Mouse (Mus musculus) midbrain, embryonic 12.5 days (tissue): ENCODE measurements around the gene Vps37c. TPM values are rescaled to one million over a fixed set of nuclear protein-coding genes. Genes with fewer than 3 reads are reported as not detected.

Experiments
- ATAC-seq: fragments of 200-750 bp; cut with Nextera tagmentation; 2 replicates; pipeline ENCODE4 v1.8.0; 2017; ENCODE audit warnings: low read depth, moderate TSS enrichment, moderate library complexity; ENCODE audit not compliant: low FRiP score
- H3K27ac ChIP-seq: fragments of 300-500 bp; sonication (generic); replicated peaks from 2 replicates; pipeline ENCODE4 v1.5.1; 2016; ENCODE audit warnings: mild to moderate bottlenecking
- H3K27me3 ChIP-seq: fragments of 300-500 bp; sonication (generic); 2 replicates; pipeline ENCODE4 v1.6.1; 2016; ENCODE audit warnings: mild to moderate bottlenecking
- H3K36me3 ChIP-seq: fragments of 300-500 bp; sonication (generic); 2 replicates; pipeline ENCODE4 v1.6.1; 2016
- H3K4me1 ChIP-seq: fragments of 300-500 bp; sonication (generic); 2 replicates; pipeline ENCODE4 v1.6.1; 2016
- H3K4me2 ChIP-seq: fragments of 300-500 bp; sonication (generic); replicated peaks from 2 replicates; pipeline ENCODE4 v1.6.1; 2016; ENCODE audit warnings: mild to moderate bottlenecking, moderate library complexity
- H3K4me3 ChIP-seq: fragments of 300-500 bp; sonication (generic); 2 replicates; pipeline ENCODE4 v1.5.1; 2016; ENCODE audit warnings: mild to moderate bottlenecking
- H3K9ac ChIP-seq: fragments of 300-500 bp; sonication (generic); replicated peaks from 2 replicates; pipeline ENCODE4 v1.6.1; 2016; ENCODE audit warnings: mild to moderate bottlenecking, moderate library complexity
- H3K9me3 ChIP-seq: fragments of 300-500 bp; sonication (generic); 2 replicates; pipeline ENCODE4 v1.6.1; 2016; ENCODE audit warnings: mild to moderate bottlenecking
- WGBS: fragments of 180-500 bp; shearing (Covaris S2); methylation state at CpG from one replicate; pipeline ENCODE4 v1.1.7; 2016; 5-methylcytosine and 5-hydroxymethylcytosine counted together
- polyA plus RNA-seq: library from polyadenylated mRNA; unstranded; fragments of >200 nt; fragmentation: Nextera tagmentation; extraction: Ambion mirVana; gene quantifications from 2 replicates; pipeline ENCODE4 v1.2.1, GENCODE M21; 2016

Vps37c gene
- polyA plus RNA-seq, 1 experiment from 2014 or later, result 30.5 TPM

DNA sequence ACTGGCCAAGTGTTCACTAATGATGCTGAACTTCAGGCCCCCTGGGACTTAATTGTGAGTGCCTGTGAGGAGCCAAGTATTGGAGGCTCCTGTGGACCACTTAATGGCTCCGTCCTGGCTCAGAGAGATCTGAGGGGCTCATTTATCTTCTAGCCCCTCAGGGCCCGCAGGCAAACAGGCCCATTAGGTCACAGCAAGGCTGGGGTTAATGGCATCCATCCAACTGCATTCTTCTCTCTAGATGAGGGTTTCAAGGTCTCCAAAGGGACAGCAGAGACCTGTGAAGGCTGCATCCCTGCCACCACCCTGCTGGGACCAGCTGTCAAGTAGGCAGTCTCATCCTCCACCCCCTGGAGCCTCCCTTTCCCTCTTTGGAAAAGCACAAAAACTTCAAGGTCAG lies 31.2 kb downstream of the Vps37c start:
- 47% methylated on average over 2 of the region's 2 CpGs for WGBS

DNA sequence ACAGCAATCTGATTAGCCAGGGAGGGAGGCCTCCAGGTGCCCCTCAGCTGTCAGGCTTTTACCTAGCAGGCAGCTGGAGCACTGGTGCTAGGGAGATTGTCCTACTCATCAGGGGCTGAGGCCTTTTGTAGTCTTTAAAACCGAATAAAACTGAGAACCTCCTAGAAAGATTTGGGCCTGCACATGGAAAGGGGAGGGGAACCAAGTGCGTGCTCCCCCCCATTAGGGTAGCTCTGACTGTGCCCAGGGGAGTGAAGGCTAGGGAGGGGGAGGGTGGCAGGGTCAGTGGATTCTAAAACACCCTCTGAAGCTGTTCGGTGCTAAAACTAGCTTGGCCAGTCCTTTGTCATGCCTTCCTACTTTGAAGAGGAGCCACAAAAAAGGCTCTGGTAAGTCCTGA lies 32.0 kb downstream of the Vps37c start:
- Histone ChIP-seq H3K9ac (no peak overlapping the region), H3K36me3 (no peaks in the 10 kb centered on the region), H3K4me3 (no peak overlapping the region), H3K27me3 (peaks cover 3% of the 10 kb centered on the region; the same call in 1 of the 2 replicates), H3K4me1 (peaks cover 27% of the 10 kb centered on the region), H3K27ac (peak overlapping the region; percentile 60), H3K9me3 (no peaks in the 10 kb centered on the region), H3K4me2 (no peak overlapping the region)
- ATAC-seq, result no peak
- 27% methylated on average over 3 of the region's 3 CpGs for WGBS

More for the DNA sequence above, 31.2 kb downstream of the Vps37c start:
- peaks cover 27% of the 10 kb centered on the region for H3K4me1 ChIP-seq
- ATAC-seq, result peak; percentile 45; the same call in 1 of the 2 replicates
- no peaks in the 10 kb centered on the region for H3K27me3 ChIP-seq
- no peak overlapping the region for H3K4me2 ChIP-seq
- H3K9ac ChIP-seq, result no peak overlapping the region
- no peaks in the 10 kb centered on the region for H3K36me3 ChIP-seq
- H3K27ac ChIP-seq, result 0 out of 2 replicates have a peak overlapping the region, but pooled peaks have one; percentile 12
- no peak overlapping the region for H3K4me3 ChIP-seq
- H3K9me3 ChIP-seq, result no peaks in the 10 kb centered on the region

DNA sequence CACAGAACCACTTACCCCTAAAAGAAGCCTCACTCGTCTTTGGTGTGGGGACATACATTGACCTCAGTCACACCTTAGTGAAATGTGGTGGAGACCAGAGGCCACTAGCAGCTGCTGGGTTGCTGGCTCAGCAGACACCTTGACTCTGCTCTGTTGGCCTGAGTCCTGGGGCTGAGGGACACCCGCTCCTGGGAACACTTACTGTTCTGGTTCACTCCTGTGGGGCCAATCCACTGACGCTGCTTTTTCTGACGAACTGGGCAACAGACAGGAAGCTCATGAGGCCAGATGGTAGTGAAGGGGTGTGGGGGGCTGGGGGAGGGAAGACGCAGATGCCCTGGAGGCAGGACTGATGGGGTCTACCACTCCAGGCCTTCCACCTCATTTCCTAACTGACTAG lies 32.5 kb downstream of the Vps37c start:
- no peaks in the 10 kb centered on the region for H3K9me3 ChIP-seq
- WGBS, result 71% methylated on average over 5 of the region's 5 CpGs
- peaks cover 27% of the 10 kb centered on the region for H3K4me1 ChIP-seq
- H3K4me3 ChIP-seq, result no peak overlapping the region
- H3K9ac ChIP-seq, result no peak overlapping the region
- no peak overlapping the region for H3K27ac ChIP-seq
- ATAC-seq, result no peak
- H3K4me2 ChIP-seq, result no peak overlapping the region
- no peaks in the 10 kb centered on the region for H3K36me3 ChIP-seq
- peaks cover 3% of the 10 kb centered on the region; the same call in 1 of the 2 replicates for H3K27me3 ChIP-seq

DNA sequence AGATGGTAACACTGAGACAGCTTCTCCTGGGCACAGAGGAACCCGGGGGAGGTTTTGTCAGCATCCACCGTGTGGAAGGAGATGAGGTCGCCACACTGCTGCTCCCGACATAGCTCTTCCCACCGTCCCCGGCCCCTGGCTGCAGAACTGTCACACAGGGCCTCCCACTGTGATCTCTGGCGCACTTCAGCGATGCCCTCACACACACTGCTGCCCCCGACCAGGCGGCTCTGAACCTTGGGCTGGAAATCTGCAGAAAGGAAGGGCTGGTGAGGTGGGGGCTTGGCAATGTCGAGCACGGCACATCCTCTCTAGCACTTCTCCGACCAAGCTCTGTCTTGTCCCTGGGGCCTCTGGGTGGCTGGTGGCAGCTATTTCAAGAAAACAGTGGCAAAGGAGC lies 34.5 kb downstream of the Vps37c start:
- Histone ChIP-seq H3K9ac (no peak overlapping the region), H3K27me3 (peaks cover 3% of the 10 kb centered on the region; the same call in 1 of the 2 replicates), H3K9me3 (no peaks in the 10 kb centered on the region), H3K36me3 (no peaks in the 10 kb centered on the region), H3K27ac (peak overlapping the region; percentile 11; the same call in 1 of the 2 replicates), H3K4me2 (no peak overlapping the region), H3K4me1 (peaks cover 27% of the 10 kb centered on the region), H3K4me3 (no peak overlapping the region)
- no peak for ATAC-seq
- WGBS, result 17% methylated on average over 13 of the region's 13 CpGs

DNA sequence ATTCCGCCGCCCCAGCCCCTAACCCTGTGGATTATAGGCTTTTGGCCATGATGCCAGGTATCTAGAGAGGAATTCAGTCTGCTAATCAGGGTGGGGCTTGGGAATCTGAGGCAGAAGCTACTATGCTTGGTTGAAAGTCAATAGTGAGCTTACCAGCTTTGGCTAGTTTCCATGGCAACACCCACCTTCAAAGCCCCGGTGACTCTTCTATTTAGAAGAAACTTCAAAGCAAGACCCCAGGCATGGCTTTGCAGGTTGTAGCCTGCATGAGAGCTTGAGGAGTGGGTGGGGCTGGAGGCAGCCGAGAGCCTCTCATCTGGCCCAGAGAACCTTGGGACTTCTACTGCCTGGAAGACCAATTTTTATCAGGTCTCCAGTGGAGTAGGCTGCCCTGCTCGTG lies 35.1 kb downstream of the Vps37c start:
- ATAC-seq, result peak; percentile 48; the same call in 1 of the 2 replicates
- H3K9me3 ChIP-seq, result no peaks in the 10 kb centered on the region
- no peaks in the 10 kb centered on the region for H3K36me3 ChIP-seq
- H3K27me3 ChIP-seq, result peaks cover 3% of the 10 kb centered on the region; the same call in 1 of the 2 replicates
- no peak overlapping the region for H3K4me3 ChIP-seq
- H3K27ac ChIP-seq, result 0 out of 2 replicates have a peak overlapping the region, but pooled peaks have one; percentile 11
- H3K4me2 ChIP-seq, result no peak overlapping the region
- no peak overlapping the region for H3K9ac ChIP-seq
- peaks cover 27% of the 10 kb centered on the region for H3K4me1 ChIP-seq
- WGBS, result 33% methylated on average over 5 of the region's 5 CpGs

DNA sequence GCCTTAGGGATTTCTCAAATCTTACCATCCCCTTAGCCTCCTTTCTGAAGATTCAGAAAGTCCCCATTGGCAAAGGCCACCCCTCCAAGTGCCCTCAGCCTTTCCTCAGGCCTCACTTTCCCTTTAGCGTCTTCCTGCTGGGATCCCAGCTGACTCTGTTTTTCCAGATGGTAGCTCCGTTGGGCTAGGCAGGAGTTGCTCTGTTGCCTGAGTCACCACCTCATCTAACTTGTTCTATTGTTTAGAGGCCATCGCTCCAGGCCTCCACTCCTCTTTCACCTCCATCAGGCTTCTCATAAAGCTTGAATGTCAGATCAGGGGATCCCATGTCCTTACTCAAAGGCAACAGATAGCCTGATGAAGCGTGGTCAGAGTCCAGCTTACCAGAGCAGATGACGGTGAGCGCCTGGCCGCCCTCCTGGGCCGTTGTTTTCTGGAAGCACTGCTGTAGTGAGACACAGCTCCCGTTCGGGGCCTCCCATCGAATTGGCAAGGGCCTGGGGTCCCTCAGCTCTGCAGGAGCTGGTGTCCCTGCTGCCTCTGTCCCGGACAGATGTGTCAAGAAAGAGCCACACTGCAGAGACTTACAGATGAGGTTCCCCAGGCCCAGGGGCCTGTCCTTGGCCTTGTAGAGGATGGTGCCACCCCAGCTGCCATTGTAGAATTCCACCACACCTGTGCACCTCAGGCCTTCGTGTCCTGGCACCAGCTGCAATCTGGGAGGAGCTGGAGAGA lies 36.3 kb downstream of the Vps37c start:
- H3K27ac ChIP-seq, result no peak overlapping the region
- WGBS, result 80% methylated on average over 13 of the region's 13 CpGs
- H3K9ac ChIP-seq, result no peak overlapping the region

DNA sequence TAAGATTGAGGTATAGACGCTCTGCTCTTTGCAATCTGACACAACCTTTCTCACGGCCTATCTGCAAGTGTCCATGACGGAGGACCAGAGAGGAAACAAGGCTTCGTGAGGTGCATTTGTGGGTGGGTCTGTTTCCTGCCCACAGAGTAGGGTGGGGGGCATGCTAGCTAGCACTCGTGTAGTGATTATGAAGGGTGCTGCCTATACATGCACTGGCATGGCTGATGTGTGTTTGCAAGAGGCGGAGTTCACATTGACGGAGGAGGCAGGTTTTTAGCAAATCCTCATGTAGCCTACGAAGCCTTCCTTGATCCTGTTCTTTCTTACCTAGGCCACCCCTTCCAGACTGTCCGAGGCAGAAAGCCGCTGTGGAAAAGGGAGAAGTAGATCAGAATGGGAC lies 41.4 kb downstream of the Vps37c start:
- Histone ChIP-seq H3K27me3 (peaks cover 2% of the 10 kb centered on the region; the same call in 1 of the 2 replicates), H3K9me3 (no peaks in the 10 kb centered on the region), H3K4me3 (no peak overlapping the region), H3K4me2 (no peak overlapping the region), H3K27ac (no peak overlapping the region), H3K4me1 (no peaks in the 10 kb centered on the region), H3K36me3 (no peaks in the 10 kb centered on the region), H3K9ac (no peak overlapping the region)
- ATAC-seq, result no peak
- 90% methylated on average over 10 of the region's 10 CpGs for WGBS

More for the DNA sequence above, 36.3 kb downstream of the Vps37c start:
- Histone ChIP-seq H3K4me2 (no peak overlapping the region), H3K9me3 (no peaks in the 10 kb centered on the region), H3K4me3 (no peak overlapping the region), H3K27me3 (peaks cover 3% of the 10 kb centered on the region; the same call in 1 of the 2 replicates), H3K4me1 (peaks cover 23% of the 10 kb centered on the region), H3K36me3 (no peaks in the 10 kb centered on the region)
- ATAC-seq, result no peak

DNA sequence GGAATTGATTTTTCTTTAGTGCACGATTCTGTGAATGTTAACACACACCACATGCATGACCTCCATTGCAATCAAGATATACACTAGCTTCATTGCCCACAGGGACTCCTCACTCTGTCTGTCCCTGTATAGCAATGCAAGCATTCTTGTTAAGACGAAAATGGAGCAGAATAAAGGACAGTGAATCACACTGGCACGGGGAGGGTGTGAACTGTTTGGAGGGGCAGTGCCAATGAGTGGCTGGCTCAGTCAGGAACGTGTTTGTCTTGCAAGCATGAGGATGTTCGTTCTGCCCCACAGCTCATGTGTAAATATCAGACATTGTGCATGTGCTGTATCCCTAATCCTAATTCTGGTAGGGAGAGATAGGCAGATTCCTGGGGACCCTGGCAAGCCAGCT lies 41.9 kb downstream of the Vps37c start:
- no peaks in the 10 kb centered on the region for H3K4me1 ChIP-seq
- no peak overlapping the region for H3K9ac ChIP-seq
- no peak overlapping the region for H3K4me2 ChIP-seq
- H3K27me3 ChIP-seq, result no peaks in the 10 kb centered on the region
- no peaks in the 10 kb centered on the region for H3K9me3 ChIP-seq
- no peak for ATAC-seq
- H3K36me3 ChIP-seq, result no peaks in the 10 kb centered on the region
- H3K27ac ChIP-seq, result no peak overlapping the region
- 72% methylated on average over 5 of the region's 5 CpGs for WGBS
- no peak overlapping the region for H3K4me3 ChIP-seq

DNA sequence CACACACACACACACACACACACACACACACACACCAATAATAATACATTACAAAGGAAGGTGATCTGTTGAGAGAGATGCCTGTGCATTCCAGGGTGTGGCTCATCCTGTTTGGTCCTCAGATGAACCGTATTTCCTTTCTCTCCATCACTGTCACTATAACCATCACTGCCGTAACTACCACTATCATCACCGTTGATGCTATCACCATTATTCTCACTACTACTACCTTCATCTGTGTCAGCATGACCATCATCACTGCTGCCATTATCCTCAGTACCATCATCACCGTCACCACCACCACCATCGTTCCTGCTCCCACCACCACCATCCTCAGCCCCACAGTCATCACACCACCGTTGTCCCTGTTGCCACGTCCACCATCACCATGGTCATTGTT lies 43.4 kb downstream of the Vps37c start:
- ATAC-seq, result no peak
- Histone ChIP-seq H3K27ac (no peak overlapping the region), H3K4me1 (no peaks in the 10 kb centered on the region), H3K4me2 (no peak overlapping the region), H3K27me3 (no peaks in the 10 kb centered on the region), H3K4me3 (no peak overlapping the region), H3K36me3 (no peaks in the 10 kb centered on the region), H3K9ac (no peak overlapping the region), H3K9me3 (no peaks in the 10 kb centered on the region)
- 90% methylated on average over 7 of the region's 7 CpGs for WGBS

DNA sequence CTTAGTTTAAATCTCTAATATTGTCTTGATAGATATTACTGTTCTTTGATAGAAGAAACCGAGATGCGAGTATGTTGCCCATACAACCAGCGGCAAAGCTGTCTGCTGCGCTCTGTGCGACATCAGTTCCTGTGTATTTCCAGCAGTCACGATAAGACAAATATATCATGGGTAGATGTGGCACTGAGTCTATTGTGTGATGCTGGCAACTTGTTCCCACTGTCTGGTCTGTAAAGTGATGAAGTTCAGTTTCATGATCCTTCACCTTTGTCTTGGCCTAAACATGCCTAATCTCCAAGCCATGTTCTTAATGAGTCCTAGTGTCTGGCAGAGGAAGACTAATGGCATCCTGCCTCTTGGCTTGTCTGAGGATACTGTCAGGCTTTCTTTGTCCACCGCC lies 44.2 kb downstream of the Vps37c start:
- no peaks in the 10 kb centered on the region for H3K36me3 ChIP-seq
- H3K4me3 ChIP-seq, result no peak overlapping the region
- no peaks in the 10 kb centered on the region for H3K27me3 ChIP-seq
- ATAC-seq, result no peak
- no peak overlapping the region for H3K9ac ChIP-seq
- H3K4me1 ChIP-seq, result no peaks in the 10 kb centered on the region
- WGBS, result 97% methylated on average over 7 of the region's 7 CpGs
- H3K4me2 ChIP-seq, result no peak overlapping the region
- no peak overlapping the region for H3K27ac ChIP-seq
- no peaks in the 10 kb centered on the region for H3K9me3 ChIP-seq

DNA sequence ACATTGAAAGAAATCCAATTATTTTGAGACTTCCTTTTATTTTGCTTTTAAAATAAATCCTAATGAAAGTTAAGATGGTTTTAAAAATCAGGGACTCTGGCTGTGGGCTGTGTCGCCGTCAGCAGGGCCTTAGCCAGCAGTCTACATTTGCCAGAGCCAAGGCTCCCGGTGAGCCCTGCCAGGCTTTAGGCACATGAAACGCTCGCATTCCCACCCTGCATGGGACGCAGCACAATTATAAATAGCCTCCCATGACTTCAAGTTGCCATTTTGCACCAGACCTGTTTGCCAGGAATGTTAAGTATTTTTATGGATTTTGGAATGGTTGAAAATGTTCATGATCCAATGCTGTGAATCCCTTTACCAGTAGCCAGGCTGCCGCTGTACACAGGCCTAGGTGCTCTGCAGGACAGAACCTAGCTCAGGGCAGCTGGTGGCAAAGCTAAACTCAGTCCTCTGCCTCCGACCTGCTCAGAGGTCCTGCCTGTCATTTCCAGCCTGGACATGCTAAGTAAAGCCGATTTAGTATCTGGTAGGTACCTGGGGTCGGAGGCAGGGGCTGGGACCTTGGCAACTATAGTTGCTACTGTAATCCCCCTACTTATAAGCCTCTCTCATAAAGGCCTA lies 45.1 kb downstream of the Vps37c start:
- Histone ChIP-seq H3K9ac (no peak overlapping the region), H3K36me3 (no peaks in the 10 kb centered on the region), H3K27ac (no peak overlapping the region), H3K27me3 (no peaks in the 10 kb centered on the region), H3K4me3 (no peak overlapping the region), H3K9me3 (no peaks in the 10 kb centered on the region), H3K4me1 (no peaks in the 10 kb centered on the region), H3K4me2 (no peak overlapping the region)
- 87% methylated on average over 10 of the region's 10 CpGs for WGBS
- no peak for ATAC-seq

DNA sequence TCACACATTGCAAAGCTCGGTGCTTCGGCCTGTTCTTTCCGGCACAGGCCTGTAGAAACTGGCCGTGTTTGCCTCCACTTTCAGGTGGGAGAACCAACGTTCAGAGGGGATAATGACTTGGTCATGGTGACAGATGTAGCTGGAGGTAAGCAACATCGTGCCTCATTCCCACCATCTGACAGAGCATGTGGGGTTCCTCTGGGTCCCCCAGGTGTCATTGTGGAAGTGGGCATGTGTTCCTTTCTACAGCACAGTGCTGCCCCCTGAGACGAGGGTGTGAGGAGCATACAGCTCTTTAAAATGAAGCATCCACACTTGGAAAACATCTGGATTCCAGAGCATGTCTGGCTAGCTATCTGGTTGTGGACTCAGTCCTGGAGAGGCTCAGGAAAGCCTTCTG lies 46.0 kb downstream of the Vps37c start:
- no peaks in the 10 kb centered on the region for H3K27me3 ChIP-seq
- no peaks in the 10 kb centered on the region for H3K9me3 ChIP-seq
- no peak overlapping the region for H3K4me3 ChIP-seq
- H3K4me2 ChIP-seq, result no peak overlapping the region
- H3K27ac ChIP-seq, result no peak overlapping the region
- no peaks in the 10 kb centered on the region for H3K4me1 ChIP-seq
- no peak overlapping the region for H3K9ac ChIP-seq
- no peaks in the 10 kb centered on the region for H3K36me3 ChIP-seq
- ATAC-seq, result no peak
- WGBS, result 83% methylated on average over 7 of the region's 7 CpGs
